Comparison of ENCODE assay signal across 9 mouse cellular contexts in the genomic region with DNA sequence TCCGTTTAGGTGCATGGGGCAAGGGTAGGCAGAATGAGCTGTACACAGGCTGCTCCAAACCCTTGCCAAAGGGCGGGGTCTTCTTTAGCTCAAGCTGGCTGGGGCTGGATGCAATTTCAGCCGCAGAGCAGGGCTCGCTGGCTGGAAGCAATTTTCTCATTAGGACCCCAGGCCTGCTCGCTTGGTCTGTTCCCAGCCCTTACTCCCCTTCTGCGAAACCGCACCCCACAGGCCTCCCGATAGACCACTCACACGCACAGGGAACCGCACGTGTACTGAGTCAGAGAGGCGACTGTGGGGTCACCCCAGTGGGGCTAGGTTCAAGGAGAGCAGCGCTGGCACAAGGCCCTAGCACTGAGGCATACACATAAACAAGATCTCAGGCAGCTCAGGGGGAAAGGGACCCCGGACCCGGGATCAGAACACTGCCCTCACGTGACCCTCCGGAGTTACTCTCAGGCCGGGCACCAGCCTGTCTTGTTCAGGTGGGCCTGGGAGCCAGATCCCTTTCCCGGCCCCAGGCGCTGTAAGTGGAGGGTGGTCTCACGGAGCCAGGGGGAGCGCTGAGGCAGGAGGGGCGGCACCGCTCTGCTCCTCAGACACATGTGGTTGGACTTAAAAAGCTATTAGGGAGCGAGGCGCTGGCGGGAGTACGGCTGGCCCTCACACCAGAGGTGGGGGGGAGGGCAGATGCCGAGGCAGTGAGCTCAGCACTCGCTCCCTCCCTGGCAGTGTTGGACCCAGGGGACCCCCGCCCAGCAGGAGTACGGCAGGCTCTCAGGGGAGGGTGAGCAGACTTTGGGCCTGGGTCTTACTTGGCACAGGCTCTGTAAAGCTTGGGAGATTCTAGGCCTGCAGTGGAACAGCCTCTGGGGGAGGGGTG. TPM values are rescaled to one million over a fixed set of nuclear protein-coding genes. Genes with fewer than 3 reads are reported as not detected.
DNase-seq lines count a peak whose midpoint lies in the region; ATAC-seq and TF ChIP-seq lines count a peak whose summit lies in the region.
"Had no signal": no experiment of that assay in that cellular context is flagged by ENCODE, and none has a peak within 500 bp of the region (broad histone marks: within the 10 kb centered on the region; RNA-seq: fewer than 3 reads in every experiment).

No protein-coding gene starts in this region.

- H3K27ac ChIP-seq in heart, adult 2 months: peak overlapping the region; percentile 78

- TF ChIP-seq CTCF in heart, adult 2 months (IDR thresholded peaks at IDR 0.05): no peak

- peak; percentile 56 to 63 for DNase-seq in cerebellum, postnatal 14 days
- no peak for DNase-seq in cerebellum, postnatal 4 days (ENCODE audit: low spot score in 2 of 2)
- DNase-seq in embryo, embryonic 11.5 days (ENCODE audit: low read depth, low spot score): peak; percentile 71
- peak; percentile 74 to 80 for DNase-seq in heart, adult 2 months
- DNase-seq in kidney, postnatal 4 days: peak; percentile 65 to 75
- peak; percentile 77 for DNase-seq in neural tube, embryonic 10.5 days (ENCODE audit: extremely low spot score, low spot score)
- no peak for DNase-seq in spleen, postnatal 10 days (ENCODE audit: low spot score in 2 of 2)

- TF ChIP-seq POLR2A in heart, adult 2 months (IDR thresholded peaks at IDR 0.05; ENCODE audit: insufficient read depth, low read depth, low read length): no peak

- intact Hi-C loops in heart, adult 2 months (cut with DNase I): no loop called here

- H3K27me3 ChIP-seq in heart, adult 2 months (ENCODE audit: control insufficient read depth, insufficient read depth, low read length): no peaks in the 10 kb centered on the region

- H3K4me3 ChIP-seq in heart, adult 2 months: no peak overlapping the region

- no peak for TF ChIP-seq EP300 in heart, adult 2 months (IDR thresholded peaks at IDR 0.05; ENCODE audit: insufficient read depth, low read depth, low read length)

- peak overlapping the region; percentile 39 for H3K9ac ChIP-seq in heart, adult 2 months (ENCODE audit: low read depth, low read length)

- H3K79me2 ChIP-seq in heart, adult 2 months (replicated peaks; ENCODE audit: control insufficient read depth, insufficient read depth, low read length): peaks cover 2% of the 10 kb centered on the region; the same call in 1 of the 2 replicates

- no peak for ATAC-seq in cerebellum, adult (ENCODE audit: insufficient number of reproducible peaks, low FRiP score, low TSS enrichment)

- H3K36me3 ChIP-seq in heart, adult 2 months (ENCODE audit: control insufficient read depth, insufficient read depth, low read length): no peaks in the 10 kb centered on the region; the same call in 1 of the 2 replicates

- H3K4me1 ChIP-seq in heart, adult 2 months (ENCODE audit: control insufficient read depth, insufficient read depth, low read length): peaks cover 47% of the 10 kb centered on the region

- 53% methylated on average over 32 of the region's 32 CpGs for WGBS in heart, adult 2 months

RNA-seq across cellular contexts. Expression of a gene that starts 19.6 kb away (rescaled TPM):
- under 1 TPM in 1 of 2 experiments, not detected in 1; 0.55 TPM for total RNA-seq in heart, adult 2 months (2021)
- polyA plus RNA-seq in heart, adult 2 months (2012; rRNA removed): 0.70 TPM in 1 of 2 replicates, not detected in the other
- total RNA-seq: liver, adult 2 months had no signal
- polyA plus RNA-seq: liver, adult 2 months had no signal

RNA-seq across cellular contexts. Expression of a gene that starts 41.2 kb away (rescaled TPM):
- total RNA-seq in heart, adult 2 months (2021): 1 to 10 TPM; 3.0 to 3.7 TPM
- 4.0 and 7.7 TPM in 2 replicates for polyA plus RNA-seq in heart, adult 2 months (2012; rRNA removed)

RNA-seq across cellular contexts. Expression of a gene that starts 54.8 kb away (rescaled TPM):
- 10 to 100 TPM; 30.5 to 31.0 TPM for total RNA-seq in heart, adult 2 months (2021)
- polyA plus RNA-seq in heart, adult 2 months (2012; rRNA removed): 45.3 and 50.5 TPM in 2 replicates

RNA-seq across cellular contexts. Expression of a gene that starts 56.3 kb away (rescaled TPM):
- 10 to 100 TPM; 32.0 to 37.4 TPM for total RNA-seq in heart, adult 2 months (2021)
- polyA plus RNA-seq in heart, adult 2 months (2012; rRNA removed): 39.9 and 50.8 TPM in 2 replicates

RNA-seq across cellular contexts. Expression of a gene that starts 57.7 kb away (rescaled TPM):
- 100 to 1,000 TPM; 274 to 297 TPM for total RNA-seq in heart, adult 2 months (2021)
- polyA plus RNA-seq in heart, adult 2 months (2012; rRNA removed): 49.0 and 68.7 TPM in 2 replicates

Comparison
In these comparisons a context has a peak if more than half of its experiments do, and no peak if none do; other contexts are left out.
1. DNase-seq: peak in cerebellum, postnatal 14 days (2 of 2), embryo, embryonic 11.5 days (single experiment), heart, adult 2 months (2 of 2), kidney, postnatal 4 days (2 of 2) and neural tube, embryonic 10.5 days (single experiment); none in cerebellum, postnatal 4 days (0 of 2) and spleen, postnatal 10 days (0 of 2).